ENCODE assay signal across 8 mouse cellular contexts in the genomic region with DNA sequence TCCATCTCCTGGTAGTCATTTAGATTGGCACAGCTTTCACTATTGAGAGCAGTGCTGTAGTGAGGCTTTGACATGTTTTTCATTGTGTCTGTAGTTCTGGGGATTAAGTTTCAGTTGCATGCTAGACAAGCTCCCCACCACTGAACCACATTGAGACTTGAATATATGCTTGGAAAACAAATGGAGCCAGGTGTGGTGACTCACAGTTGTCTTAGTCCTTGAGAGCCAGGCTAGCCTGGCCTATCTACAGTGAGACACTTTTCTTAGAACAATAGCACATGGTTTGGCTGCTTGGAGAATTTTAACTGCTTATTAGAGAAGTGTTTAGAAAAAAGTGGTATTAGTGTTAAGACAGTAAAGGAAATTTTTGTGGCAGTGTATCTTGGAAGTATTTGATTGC. TPM values are rescaled to one million over a fixed set of nuclear protein-coding genes. Genes with fewer than 3 reads are reported as not detected.
A peak's percentile ranks its signal among the peaks of the same experiment; 100 is the strongest.
DNase-seq lines count a peak whose midpoint lies in the region; ATAC-seq lines count a peak whose summit lies in the region.

No protein-coding gene starts in this region.

- DNase-seq in heart, adult 11 months, result peak; percentile 71
- DNase-seq in heart, adult 8-10 months (ENCODE audit: low spot score), result no peak
- peak; percentile 49 for DNase-seq in CD4-positive helper T cell, adult 2 months (ENCODE audit: low read depth, low spot score)
- DNase-seq in adrenal gland, postnatal 14 days, result no peak
- DNase-seq in left cerebral cortex, adult 9 months (ENCODE audit: low spot score in 2 of 2), result no peak
- no peak for DNase-seq in frontal cortex, adult 2 months (ENCODE audit: extremely low spot score in 1 of 2, low spot score in 1 of 2)

- no peak for ATAC-seq in forebrain, embryonic 13.5 days
- no peak for ATAC-seq in liver, embryonic 12.5 days

- peak overlapping the region; percentile 73 for H3K4me3 ChIP-seq in forebrain, embryonic 13.5 days
- peak overlapping the region; percentile 77 for H3K4me3 ChIP-seq in liver, embryonic 12.5 days

- no peak overlapping the region for H3K27ac ChIP-seq in forebrain, embryonic 13.5 days
- peak overlapping the region; percentile 96 for H3K27ac ChIP-seq in liver, embryonic 12.5 days

- no peaks in the 10 kb centered on the region for H3K9me3 ChIP-seq in forebrain, embryonic 13.5 days (replicated peaks)
- no peaks in the 10 kb centered on the region for H3K9me3 ChIP-seq in liver, embryonic 12.5 days (replicated peaks)

- peak overlapping the region; percentile 88 for H3K4me2 ChIP-seq in forebrain, embryonic 13.5 days
- H3K4me2 ChIP-seq in liver, embryonic 12.5 days, result peak overlapping the region; percentile 89

- peaks cover 32% of the 10 kb centered on the region for H3K36me3 ChIP-seq in forebrain, embryonic 13.5 days (ENCODE audit: poor library complexity, severe bottlenecking)
- H3K36me3 ChIP-seq in liver, embryonic 12.5 days, result peaks cover 56% of the 10 kb centered on the region

- H3K4me1 ChIP-seq in forebrain, embryonic 13.5 days, result peaks cover 48% of the 10 kb centered on the region
- H3K4me1 ChIP-seq in liver, embryonic 12.5 days, result peaks cover 53% of the 10 kb centered on the region

- no peaks in the 10 kb centered on the region for H3K27me3 ChIP-seq in forebrain, embryonic 13.5 days
- no peaks in the 10 kb centered on the region for H3K27me3 ChIP-seq in liver, embryonic 12.5 days (replicated peaks)

- peak overlapping the region; percentile 97 for H3K9ac ChIP-seq in forebrain, embryonic 13.5 days
- H3K9ac ChIP-seq in liver, embryonic 12.5 days, result peak overlapping the region; percentile 95

RNA-seq across cellular contexts. Expression of gene Srsf3, which starts 1.8 kb away (rescaled TPM):
- total RNA-seq in heart, adult 8-10 months (2022), result 10 to 100 TPM; 52.6 to 73.3 (median 70.5) TPM
- 751 and 753 TPM in 2 replicates for polyA plus RNA-seq in forebrain, embryonic 13.5 days (2015; fragmentation: Nextera tagmentation; extraction: Ambion mirVana)
- polyA plus RNA-seq in liver, embryonic 12.5 days (2016; fragmentation: Nextera tagmentation; extraction: Ambion mirVana), result 372 and 377 TPM in 2 replicates
- 167 and 224 TPM in 2 replicates for total RNA-seq in adrenal gland, postnatal 14 days (2021)
- 135 and 141 TPM in 2 replicates for polyA plus RNA-seq in frontal cortex, adult 2 months (2012; rRNA removed)

RNA-seq across cellular contexts. Expression of gene Stk38, which starts 26.5 kb away (rescaled TPM):
- total RNA-seq in heart, adult 8-10 months (2022), result 10 to 100 TPM; 26.4 to 31.4 (median 29.0) TPM
- 128 and 136 TPM in 2 replicates for polyA plus RNA-seq in forebrain, embryonic 13.5 days (2015; fragmentation: Nextera tagmentation; extraction: Ambion mirVana)
- 56.7 and 58.2 TPM in 2 replicates for polyA plus RNA-seq in liver, embryonic 12.5 days (2016; fragmentation: Nextera tagmentation; extraction: Ambion mirVana)
- total RNA-seq in adrenal gland, postnatal 14 days (2021), result 55.0 and 73.5 TPM in 2 replicates
- polyA plus RNA-seq in frontal cortex, adult 2 months (2012; rRNA removed), result 80.7 and 86.2 TPM in 2 replicates

RNA-seq across cellular contexts. Expression of gene Cdkn1a, which starts 56.5 kb away (rescaled TPM):
- total RNA-seq in heart, adult 8-10 months (2022), result 10 to 100 TPM; 11.7 to 32.6 (median 22.3) TPM
- polyA plus RNA-seq in forebrain, embryonic 13.5 days (2015; fragmentation: Nextera tagmentation; extraction: Ambion mirVana), result 29.3 and 38.6 TPM in 2 replicates
- 8.3 and 9.6 TPM in 2 replicates for polyA plus RNA-seq in liver, embryonic 12.5 days (2016; fragmentation: Nextera tagmentation; extraction: Ambion mirVana)
- total RNA-seq in adrenal gland, postnatal 14 days (2021), result 126 and 202 TPM in 2 replicates
- polyA plus RNA-seq in frontal cortex, adult 2 months (2012; rRNA removed), result 37.7 and 55.8 TPM in 2 replicates

Comparison
In these comparisons a context has a peak if more than half of its experiments do, and no peak if none do; other contexts are left out.
1. DNase-seq: peak in heart, adult 11 months (single experiment) and CD4-positive helper T cell, adult 2 months (single experiment); none in heart, adult 8-10 months (single experiment), adrenal gland, postnatal 14 days (single experiment), left cerebral cortex, adult 9 months (0 of 2) and frontal cortex, adult 2 months (0 of 2).